Mouse (Mus musculus): Measurements from ENCODE around the gene Olfr237-ps1.
"Not testable (repeated sequence)": the region's sequence is repeated elsewhere in the genome, so short reads cannot be mapped to it uniquely, and the experiment has no call there.

The Olfr237-ps1 gene

DNA sequence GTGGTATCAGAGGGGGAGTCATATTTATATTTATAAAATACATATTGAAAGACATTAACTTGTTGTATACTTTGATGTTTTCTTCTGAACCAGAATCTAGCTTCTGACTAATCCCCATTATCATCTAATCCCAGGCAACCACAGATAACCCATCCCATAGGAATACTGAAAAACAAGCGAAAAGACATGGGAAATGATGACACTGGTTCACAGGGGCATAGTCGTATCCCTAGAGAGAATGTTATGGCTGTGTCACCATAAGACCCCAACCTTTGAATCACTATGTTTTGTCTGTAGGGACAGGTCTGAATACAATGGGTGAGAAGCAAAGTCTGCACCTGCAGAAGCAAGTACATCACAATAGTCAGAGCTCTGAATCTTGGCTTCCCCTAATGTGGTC, at the start of gene Olfr237-ps1:
Gene Olfr237-ps1 (plus strand): TSS at position 301 of the 400 bp plus-strand sequence.
- DNase-seq (ENCODE audit: low spot score), result not testable (repeated sequence)

- DNase-seq (ENCODE audit: low spot score), result not testable (repeated sequence)
These were observed 40.3 kb upstream of the Olfr237-ps1 start, which contains the start of gene Olfr441 for GRCm38 (mm10) chr6:43106069-43106468. TSS of gene Olfr441 (plus strand) at chr6:43106369.

- no peak for DNase-seq (ENCODE audit: low spot score)
These were observed 13.1 kb downstream of the Olfr237-ps1 start for GRCm38 (mm10) chr6:43159502-43159901.

DNA sequence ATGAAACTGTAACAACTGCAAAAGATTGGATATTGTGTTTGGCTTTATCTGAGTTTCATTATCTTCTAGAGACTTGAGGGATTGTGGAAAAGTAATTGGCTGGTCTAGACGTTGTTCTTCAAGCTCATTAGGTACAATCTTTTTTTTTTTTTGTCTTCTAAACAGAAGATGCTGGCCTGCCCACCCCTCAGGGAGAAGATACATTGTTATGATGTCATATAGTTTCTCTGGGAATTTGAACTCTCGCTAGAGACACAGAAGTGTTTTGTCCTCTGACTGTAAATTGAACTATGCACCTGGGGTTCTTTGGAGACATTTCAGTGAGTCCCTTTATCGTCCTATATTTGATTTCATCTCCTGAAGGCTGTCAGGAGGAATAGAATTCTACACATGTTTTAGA, 16.6 kb downstream of the Olfr237-ps1 start, which contains the start of gene Olfr437:
Gene Olfr437 (plus strand): TSS at position 301 of the 400 bp plus-strand sequence.
- DNase-seq (ENCODE audit: low spot score), result no peak

- no peak for DNase-seq (ENCODE audit: low spot score)
These were observed 20.9 kb downstream of the Olfr237-ps1 start for GRCm38 (mm10) chr6:43167246-43167645.

- no peak for DNase-seq (ENCODE audit: low spot score)
These were observed 25.5 kb downstream of the Olfr237-ps1 start, which contains the start of gene Olfr13 for GRCm38 (mm10) chr6:43171840-43172239. TSS of gene Olfr13 (plus strand) at chr6:43172140.

GRCm38 (mm10) chr6:43178129-43178528, 31.8 kb downstream of the Olfr237-ps1 start:
- no peak for DNase-seq (ENCODE audit: low spot score)

- no peak for DNase-seq (ENCODE audit: low spot score)
These were observed 32.5 kb downstream of the Olfr237-ps1 start for GRCm38 (mm10) chr6:43178584-43179501.

DNA sequence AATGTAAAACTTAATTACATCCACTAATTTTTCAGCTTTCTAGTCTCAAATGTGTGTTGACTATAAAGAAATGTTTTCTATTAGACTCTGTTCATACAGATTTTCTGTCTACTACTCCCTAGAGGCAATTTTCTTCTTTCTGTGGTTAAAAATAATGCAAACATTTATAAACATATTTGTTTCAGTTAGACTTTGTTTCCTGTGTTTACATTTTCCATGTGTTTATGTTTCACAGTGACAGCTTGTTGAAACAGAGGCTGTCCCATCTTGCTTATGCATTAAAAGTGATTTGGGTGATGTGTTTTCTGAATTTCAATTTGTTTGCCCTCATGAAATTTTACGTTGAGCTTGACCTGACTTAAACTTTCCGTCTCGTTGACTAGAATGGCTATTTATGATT, 44.6 kb downstream of the Olfr237-ps1 start:
- no peak for DNase-seq (ENCODE audit: low spot score)

DNA sequence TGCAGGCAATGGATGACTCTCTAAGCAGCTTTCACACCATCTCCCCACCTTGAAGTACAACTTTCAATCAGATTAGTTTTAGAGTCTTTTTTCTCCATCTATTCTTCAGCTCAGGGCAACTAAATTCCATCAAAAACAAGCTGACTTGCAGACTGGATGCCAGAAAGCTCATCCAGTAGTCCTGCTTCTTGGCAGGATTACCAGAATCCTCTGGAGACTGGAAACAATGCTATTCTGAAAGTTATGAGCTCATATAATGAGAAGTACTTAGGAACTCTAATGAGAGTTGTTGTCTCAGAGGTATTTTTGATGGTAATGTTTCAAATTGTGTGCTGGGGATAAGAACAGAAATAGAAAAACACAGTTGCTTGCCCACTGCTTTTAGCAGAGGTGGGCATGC, 50.4 kb downstream of the Olfr237-ps1 start, which contains the start of gene Olfr435:
Gene Olfr435 (plus strand): TSS at position 366 of the 400 bp plus-strand sequence.
- no peak for DNase-seq (ENCODE audit: low spot score)

GRCm38 (mm10) chr6:43198094-43198493, 51.7 kb downstream of the Olfr237-ps1 start:
- no peak for DNase-seq (ENCODE audit: low spot score)

DNA sequence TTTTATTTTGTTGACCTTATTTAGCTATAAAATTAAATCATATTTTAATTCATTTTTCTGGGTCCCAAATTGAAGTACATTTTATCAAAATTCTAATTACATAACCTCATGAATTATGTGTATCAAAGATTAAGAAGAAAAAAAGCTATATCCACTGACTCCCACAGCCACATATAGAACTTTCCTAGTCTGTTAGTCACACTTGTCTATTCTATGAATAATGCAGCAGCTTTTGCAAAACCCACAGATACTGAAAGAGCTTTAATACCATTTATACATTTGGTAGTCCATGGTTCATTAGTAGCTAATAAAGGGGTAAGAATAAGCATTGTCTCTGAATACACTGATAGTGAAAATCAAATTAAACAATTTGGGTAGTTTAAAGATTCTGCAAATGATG, 56.4 kb downstream of the Olfr237-ps1 start:
- DNase-seq (ENCODE audit: low spot score), result no peak

GRCm38 (mm10) chr6:43205355-43205754, 59.0 kb downstream of the Olfr237-ps1 start:
- no peak for DNase-seq (ENCODE audit: low spot score)
